Mouse (Mus musculus) adrenal gland, postnatal 14 days (tissue): ENCODE measurements around the gene Slc2a13. TPM values are rescaled to one million over a fixed set of nuclear protein-coding genes. Genes with fewer than 3 reads are reported as not detected.

Source experiments
- DNase-seq: peaks from one replicate; pipeline ENCODE4 v3.0.0; 2021; ENCODE audit warnings: mixed read lengths
- total RNA-seq: library from RNA; stranded (reverse); gene quantifications from 2 replicates; pipeline ENCODE4 v1.2.3, GENCODE M21; 2021

Gene Slc2a13
- total RNA-seq, 1 experiment from 2014 or later, result 4.0 TPM

DNA sequence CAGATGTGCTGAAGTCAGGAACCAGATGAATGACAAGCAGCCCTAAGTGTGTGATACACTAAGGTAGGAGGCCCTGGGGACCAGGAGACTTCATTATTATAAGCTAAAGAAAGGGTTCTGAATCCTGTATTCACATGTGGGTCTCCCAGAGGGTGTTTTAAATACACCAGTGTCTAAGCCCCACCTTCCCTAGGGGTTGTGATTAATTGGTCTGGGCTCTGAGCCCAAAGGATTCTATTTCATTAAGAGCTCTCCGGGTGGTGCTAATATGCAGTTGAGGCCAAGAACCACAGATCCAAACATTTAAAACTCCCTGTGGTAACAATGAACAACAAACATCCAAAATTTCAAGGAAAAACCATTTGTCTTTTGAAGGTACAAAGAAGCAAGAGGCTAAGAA is 70.4 kb downstream of the Slc2a13 start:
- no peak for DNase-seq

DNA sequence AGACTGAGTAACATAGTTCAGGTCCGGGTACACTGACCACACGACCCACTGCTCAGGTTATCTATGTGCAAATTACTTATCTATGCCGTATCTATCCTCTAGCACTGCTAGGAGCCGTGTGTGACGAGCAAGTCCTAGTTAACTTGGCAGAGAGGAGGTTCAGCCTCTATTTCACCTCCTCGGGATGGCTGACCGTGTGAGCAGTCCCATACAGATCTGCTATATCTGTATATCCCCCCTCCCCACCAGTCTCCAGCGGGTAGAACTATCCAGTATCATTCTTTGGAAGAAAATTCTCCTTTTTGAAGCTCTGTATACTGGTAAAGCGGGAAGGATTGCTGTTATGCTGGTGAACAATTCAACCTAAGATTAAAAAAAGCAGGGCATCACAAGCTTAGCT is 70.8 kb downstream of the Slc2a13 start:
- DNase-seq, result no peak

DNA sequence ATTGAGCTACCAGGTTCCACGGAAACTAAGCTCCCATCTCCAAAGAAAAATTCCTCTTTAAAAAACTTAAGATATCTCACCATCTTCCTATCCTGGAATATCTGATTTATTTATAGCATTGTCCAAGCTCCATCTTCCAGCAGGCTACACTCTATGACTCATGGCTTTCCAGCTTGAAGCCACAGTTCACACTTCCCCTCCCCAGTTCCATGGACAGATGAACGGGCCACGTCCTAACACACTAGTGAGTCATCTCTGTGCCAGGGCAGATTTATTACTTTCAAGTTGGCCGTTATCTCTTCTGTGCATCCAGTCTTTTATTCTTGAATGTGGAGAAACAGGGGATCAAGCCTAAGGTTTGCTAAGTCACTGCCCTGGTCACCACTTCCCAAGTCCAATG is 78.0 kb downstream of the Slc2a13 start:
- peak; percentile 42 for DNase-seq

DNA sequence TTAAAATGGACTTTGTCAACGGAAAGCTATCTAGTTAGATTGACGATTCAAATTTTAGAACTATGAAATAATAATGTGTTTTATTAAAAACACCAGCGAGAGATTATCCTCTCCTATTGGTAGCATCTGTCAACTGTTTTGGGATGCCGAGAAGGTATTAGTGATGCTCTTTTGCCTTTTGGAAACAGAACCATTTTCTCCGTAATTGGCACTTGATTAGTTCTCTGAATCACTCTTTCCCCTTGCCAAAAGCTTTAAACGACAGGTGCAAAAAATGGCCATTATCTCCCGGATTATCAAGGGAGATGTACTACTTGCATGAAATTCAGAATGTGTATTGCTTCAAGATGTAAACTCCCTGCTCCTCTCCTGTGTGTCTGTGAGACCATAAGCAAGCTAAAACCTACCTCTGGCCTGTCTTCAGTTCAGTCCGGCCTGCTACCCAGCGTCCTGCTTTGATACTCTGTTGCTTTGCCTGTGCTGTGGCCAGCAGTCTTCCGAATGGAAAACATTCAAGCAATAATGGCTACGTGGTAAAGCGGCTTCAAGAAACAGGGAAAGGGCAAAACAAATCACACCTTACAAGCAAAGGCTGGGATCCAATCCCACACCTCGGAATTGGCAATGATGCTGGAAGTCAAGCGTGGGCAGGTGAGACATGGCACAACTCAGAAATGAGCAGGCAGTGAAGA is 93.0 kb downstream of the Slc2a13 start:
- no peak for DNase-seq

DNA sequence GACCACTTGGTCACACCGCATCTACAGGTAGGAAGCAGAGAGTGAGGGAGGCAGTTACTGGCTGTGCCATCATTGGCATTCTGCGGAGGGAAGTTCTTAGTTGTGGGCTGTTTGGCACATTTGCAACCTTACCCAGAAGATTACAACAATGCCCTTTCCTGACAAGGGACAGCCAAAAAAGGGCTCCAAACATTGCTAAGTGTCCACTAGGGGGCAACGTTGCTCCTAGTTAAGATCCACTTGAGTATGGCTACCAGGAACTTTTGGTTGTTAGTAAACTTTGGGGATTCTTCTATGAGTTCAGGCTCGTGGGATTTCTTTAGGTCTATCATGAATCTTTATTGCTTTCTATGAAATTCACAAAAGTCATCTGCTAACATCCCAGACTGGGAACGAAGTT is 95.3 kb downstream of the Slc2a13 start:
- peak; percentile 78 for DNase-seq

DNA sequence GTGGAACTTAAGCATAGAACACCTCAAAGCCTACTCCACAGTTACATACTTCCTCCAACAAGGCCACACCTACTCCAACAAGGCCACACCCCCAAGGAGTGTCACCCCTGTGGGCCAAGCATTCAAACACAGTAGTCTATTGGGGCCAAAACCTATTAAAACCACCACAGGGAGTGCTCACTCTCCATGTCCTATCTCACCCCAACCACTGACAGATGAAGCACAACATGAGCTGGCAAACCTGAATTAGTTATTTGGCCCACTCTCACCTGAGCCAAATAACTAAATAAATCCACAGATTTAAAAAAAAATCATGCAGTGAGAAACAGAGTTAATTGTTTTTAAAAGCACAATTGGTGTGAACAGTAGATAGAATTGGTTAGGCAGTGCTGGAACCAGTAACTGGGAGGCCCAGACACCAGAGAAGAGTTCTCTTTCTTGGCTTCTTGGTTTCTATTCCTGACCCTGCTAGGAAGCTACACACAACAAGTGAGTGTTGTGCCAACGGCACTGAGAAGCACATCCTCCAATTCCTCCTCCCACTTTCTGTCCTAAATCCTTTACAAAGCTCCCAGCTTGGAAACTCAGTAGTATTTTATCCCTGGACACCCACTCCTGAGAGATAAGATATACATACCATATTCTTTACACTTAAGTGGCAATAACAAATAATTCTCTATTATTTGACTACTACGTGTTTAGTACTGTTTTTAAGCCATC is 99.2 kb downstream of the Slc2a13 start:
- no peak for DNase-seq

DNA sequence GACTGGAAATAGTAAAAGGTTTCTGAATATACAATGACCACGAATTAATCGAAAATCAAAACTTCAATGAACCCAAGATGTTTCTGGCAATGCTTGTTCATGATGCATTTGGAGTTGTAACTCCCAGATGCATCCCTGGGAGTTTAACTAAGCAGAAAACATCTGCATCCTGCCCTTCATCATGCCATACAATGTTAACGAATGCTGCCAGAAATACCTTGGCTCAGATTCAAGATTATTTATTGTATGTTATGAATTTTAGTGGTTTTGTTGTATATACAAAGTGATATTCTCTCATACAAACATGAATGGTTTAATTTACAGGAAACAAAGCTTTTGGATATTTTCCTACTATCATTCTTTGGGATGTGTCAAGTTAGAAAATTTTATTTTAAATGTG is 107.7 kb downstream of the Slc2a13 start:
- no peak for DNase-seq

DNA sequence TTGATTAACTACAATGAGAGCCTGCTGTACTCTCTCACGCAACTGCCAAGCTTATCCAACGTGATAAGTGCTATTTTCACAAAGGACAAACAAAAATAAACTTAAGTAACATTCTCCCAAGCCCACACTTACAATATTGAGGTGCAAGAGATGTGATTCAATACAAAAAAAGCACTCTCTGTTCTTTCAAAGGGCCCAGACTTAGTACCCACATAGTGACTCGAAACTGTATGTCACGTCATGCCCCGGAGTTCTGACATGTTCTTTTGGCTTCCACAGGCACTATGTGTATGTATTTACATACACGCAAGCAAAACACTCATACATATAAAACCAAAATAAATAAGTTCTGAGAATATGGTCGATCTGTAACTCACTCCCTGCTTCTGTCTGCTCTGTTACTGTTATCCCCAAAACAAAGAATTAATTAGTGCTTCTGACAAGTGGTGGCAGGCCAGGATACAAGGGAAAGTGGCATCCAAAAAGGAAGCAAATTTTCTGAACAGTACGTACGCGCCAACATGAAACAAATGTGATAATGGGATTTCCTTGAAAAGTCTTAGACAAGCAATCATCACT is 109.1 kb downstream of the Slc2a13 start:
- DNase-seq, result no peak

DNA sequence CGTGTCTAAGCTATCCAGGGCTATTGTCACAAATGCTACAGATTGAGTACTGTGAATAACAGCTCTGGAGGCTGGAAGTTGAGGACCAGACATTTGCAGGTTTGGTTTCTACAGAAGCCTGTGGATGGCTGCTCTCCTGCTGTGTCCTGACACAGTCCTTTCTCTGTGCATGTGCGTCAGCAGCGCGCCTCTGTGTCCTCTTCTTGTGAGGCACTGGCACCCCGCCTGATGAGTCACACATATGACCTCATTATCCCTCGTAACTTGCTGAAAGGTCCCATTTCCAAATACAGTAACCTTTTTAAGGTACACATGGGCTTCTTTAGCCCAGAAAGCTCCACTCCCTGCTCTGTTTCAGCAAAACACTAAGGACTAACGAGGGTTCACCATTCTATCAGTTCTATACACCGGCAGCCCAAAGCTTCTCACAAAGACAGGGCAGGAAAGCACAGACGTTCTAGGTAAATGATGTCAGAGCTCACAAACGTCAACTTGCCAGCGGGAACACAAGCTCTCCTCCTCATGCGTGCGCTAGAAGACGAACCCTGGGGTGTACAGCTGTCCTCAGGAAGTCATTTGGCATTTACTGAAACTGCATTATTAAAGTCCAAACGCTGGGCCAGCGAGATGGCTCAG is 109.9 kb downstream of the Slc2a13 start:
- DNase-seq, result peak; percentile 69

DNA sequence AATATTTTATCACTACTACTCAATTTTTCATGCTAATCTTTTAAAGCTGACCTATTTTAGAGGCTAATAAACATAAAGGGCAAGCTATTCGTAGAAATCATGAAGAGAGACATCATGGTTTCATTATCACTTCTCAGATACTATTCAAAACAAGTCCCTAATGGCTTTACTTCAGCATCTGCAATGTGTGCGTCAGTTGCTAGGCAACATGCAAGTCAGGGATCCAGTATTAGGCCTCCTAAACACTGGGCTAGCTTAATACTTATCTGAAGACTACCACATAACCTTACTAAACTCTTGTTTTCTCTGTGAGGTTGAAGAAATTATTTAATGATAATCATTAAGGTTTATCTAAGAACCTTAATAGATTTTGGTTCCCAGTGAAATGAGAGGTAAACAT is 111.1 kb downstream of the Slc2a13 start:
- DNase-seq, result no peak

DNA sequence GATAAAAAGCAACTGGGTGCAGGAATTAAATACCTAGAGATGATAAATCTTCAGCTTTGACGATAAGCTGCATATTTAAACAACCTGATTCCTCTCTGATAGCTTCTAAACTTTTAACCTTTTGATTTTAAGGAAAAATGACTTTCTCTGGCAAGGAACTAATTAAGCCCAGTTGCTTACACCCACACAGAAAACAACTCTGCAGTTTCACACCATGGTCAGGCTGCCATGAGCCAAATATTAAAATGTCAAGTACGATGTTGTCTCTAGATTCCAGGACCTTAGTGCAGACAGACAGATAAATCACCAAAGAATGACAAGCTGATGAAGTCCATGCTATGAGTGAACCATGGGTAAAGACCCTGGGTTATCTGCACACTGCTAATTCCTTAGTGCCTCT is 115.9 kb downstream of the Slc2a13 start:
- no peak for DNase-seq

DNA sequence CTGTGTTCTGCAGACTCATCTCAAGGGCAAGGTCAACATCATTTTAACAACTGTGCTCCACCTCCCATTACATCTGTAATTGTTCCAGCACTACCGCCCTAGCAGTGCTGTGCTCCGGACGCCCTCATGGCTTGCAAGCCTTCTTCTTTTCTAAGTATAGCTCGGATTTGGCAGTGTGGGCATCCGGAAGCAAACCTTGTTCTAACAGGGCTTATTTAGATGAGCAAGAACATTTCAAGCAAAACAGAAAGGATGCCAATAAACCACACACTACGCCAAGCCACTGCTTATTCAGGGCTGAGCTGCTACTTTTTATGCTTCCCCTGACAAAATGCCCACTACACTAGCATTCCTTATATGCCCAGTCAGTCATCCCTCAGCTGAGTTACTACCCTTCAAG is 127.7 kb downstream of the Slc2a13 start:
- no peak for DNase-seq

DNA sequence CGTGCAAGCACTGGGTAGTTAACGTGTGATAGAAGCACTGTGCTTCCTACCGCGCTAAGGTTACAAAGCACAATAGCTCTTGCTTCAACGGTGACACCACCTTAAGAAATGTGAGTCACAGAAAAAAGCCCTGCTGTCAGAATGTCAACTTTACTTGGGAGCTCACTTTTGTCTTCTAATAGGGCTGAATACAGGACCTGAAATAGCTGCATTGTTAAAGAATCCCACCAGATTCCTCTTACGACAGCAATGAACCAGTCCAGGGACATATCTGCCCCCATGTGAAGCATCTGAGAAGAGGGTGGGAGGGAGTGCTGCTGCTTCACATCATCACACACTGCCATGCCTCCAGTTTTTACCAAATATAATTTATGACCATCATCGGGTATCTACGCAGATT is 129.6 kb downstream of the Slc2a13 start:
- no peak for DNase-seq

DNA sequence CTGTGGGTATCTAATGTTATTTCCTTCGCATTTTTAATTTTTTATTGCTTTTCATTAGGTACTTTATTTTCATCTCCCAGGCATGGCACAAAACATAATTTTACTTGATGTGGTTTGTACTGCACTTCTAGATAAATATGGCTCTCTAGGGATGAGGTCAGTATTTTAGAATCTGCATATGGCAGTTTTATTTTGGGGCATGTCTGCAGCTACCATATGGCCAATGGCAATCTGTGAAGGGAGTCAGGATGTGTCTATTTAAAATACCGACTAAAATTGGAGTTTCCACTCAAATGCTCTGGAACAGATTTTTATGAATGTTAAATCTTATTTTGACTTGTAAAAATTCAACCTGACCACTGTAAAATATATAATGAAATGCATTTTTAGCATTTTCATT is 133.2 kb downstream of the Slc2a13 start:
- no peak for DNase-seq

DNA sequence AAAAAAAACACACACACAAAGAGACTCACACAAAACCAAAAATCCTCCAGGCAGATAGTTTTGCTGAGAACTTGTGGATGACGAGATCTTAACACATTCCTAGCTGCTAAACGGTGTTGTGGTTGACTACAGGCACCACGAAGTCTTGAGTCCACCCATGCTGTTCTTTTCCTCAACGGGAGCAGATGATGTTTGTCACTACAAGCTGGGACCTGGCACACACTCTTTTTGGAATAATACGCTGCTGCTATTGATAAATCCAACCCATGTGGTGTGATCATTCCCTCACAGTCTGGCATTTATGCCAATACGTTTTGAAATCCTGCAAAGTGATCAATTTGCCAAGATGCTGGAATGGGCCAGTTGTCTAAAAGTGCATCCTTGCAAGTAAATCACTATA is 147.6 kb downstream of the Slc2a13 start:
- DNase-seq, result no peak

DNA sequence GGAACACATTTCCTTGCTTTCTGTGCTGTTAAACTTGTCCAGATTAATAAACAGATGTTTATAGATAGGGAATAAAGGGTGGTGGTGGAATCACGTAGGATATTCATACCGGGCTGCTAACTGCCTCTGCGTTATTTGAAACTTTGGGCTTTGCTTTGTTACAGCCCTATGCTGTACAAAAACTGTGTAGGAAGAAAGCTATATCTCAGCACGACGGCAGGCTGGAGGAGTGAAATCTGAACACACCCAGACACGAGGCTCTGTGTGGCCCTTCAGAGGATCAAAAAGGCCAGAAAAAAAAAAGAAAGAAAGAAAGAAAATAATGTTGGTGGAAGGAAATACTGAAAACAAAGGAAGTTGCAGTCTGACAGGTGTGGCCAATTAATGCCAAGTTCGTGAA is 166.1 kb downstream of the Slc2a13 start:
- no peak for DNase-seq

DNA sequence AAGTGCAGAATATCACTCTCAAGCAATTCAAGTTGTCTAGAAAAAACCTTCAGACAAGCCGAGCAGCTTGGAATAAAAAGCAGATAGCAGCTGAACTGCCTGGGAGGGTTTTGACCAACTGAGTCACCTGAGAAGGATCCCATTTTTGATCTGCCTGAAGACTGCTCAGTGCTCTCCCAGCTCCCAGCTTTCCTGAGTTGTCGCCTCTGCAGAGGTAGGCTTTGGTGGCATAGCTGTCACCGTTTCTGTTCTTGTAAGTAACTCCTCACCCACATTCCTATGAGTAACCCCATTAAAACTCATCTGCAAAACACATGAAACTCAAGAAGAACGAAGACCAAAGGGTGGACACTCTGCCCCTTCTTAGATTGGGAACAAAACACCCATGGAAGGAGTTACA is 177.9 kb downstream of the Slc2a13 start:
- no peak for DNase-seq

DNA sequence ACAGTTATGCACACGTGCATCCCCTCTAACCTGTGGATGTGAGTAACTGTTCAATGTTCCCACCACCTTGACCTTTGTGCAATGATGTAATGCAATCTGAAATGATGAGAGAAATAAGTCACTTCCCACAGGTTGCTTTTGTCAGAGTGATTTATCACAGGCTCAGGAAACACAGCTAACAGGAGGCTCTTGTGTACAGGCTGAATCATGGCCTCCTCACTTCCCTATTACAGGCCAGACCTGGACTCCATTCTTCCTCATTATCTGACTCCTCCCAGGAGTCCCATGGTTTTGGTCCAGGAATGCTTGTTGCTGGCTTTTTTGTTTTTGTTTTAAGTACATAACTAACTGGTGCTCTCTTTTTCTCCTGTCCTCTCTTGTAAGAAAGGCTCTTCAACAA is 189.4 kb downstream of the Slc2a13 start:
- no peak for DNase-seq

DNA sequence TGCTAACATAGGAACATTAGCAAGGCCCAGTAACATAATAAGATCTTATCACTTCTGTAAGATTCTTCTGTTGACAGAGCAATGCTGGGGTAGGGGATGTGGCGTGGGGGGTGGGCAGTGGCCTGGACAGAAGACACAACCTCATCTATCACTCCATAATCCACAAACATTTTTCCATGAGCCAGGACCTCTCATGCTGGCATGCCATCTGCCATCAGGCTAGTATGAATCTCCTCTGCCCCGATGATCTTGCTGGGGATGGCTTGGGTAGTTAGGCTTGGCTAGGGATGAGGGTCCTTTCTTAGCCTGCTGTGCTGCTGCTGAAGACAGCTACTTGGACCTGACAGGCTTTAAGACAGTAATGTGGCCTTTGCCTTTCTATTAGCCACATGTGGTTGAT is 190.5 kb downstream of the Slc2a13 start:
- DNase-seq, result no peak

DNA sequence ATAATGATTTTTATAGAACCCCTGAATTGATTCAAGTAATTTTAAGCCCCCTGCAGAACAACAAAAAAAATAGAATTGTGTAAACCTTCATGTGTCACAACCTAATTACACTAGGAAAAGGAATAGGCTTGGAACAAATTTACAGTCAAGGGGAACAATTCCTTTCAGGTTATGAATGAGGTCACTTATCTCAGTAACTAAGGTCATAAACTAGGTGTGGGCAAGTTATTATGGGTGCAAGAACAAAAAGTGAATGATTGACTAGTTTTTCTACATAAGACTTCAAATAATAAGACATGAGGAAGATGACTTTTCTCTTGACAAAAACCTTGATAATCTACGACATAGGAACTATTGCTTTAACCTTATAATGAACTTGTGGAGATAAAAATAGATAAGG is 191.2 kb downstream of the Slc2a13 start:
- DNase-seq, result no peak

DNA sequence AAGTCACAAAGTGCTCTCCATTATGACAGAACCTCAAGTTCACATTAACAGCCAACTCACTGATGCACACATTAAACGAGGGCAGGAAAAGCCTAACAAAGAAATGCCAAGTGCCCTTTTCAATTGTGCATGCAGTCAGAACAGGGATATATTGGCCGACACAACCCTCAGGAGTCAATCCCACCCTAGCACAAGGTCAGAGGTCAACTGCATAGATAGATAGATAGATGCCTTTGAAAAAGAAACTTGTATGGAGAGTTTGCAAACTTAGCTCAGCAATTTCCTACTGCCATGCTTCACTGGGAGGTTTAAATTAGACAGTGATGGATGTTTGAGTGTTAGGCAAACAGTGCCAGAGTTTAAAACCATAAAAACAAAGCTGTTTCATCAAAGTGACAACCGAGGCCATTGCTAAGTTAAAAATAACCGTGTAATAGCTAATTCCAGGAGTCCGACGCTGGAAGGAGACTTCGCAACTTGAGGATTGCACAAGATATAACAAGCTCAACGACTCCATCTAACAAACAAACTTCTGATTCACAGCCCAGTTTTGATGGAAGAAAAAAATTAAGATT is 194.2 kb downstream of the Slc2a13 start:
- DNase-seq, result peak; percentile 18

DNA sequence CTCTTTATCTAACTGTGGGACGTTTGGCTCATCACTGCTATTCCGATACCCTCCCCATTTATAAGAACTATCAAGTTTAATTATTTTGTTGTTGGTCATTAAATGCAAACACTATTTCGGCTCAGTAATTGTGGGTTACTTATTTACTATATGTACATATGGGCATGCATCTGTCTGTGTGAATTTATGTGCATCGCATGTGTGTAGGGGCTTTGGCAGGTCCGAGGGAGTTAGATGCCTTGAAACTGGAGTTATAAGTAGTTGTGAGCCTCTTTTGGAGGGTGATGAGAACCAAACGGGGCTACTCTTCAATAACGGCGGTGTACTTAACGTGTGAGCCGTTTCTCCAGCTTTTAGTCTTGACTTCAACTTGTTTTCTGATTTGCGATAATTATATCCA is 195.5 kb downstream of the Slc2a13 start:
- no peak for DNase-seq

DNA sequence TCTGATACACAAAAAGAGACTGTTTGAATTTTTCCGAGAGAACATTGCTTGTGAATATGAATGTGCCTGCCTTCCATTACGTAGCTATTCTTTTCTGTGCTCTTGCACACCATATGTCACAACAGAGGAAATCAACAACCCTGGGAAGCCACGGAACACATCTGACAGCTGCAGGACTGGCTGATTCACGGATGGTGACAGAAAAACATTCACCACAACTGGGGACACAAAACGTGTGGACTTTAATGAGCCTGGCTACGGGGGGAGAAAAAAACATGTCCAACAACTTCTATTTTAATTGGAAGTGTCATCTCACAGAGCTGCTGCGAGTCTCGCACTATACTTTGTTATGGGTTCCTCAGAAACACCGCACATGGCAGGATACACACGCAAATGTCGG is 196.0 kb downstream of the Slc2a13 start:
- DNase-seq, result no peak
